Mouse (Mus musculus): Measurements from ENCODE around the gene Clk1. TPM values are rescaled to one million over a fixed set of nuclear protein-coding genes. Genes with fewer than 3 reads are reported as not detected.

Gene Clk1
- polyA plus RNA-seq, 1 experiment, result 787 TPM

- peaks cover 2% of the 10 kb centered on the region; the same call in 1 of the 2 replicates for H3K4me1 ChIP-seq (ENCODE audit: control insufficient read depth, insufficient read depth, low read length)
- whole genome bisulfite sequencing, result 95% methylated on average over 7 of the region's 7 CpGs
- no peak overlapping the region for H3K4me3 ChIP-seq (ENCODE audit: insufficient read depth, low read depth, low read length)
- TF ChIP-seq POLR2A (IDR thresholded peaks at IDR 0.05; ENCODE audit: insufficient read depth, low read depth, low read length), result no peak
- no peak for TF ChIP-seq CTCF (IDR thresholded peaks at IDR 0.05; ENCODE audit: insufficient read depth, low read depth, low read length)
- no peak overlapping the region for H3K27ac ChIP-seq (ENCODE audit: insufficient read depth, low read depth, low read length)
Observed at GRCm38 (mm10) chr1:58447766-58448165, 23.9 kb upstream of the Clk1 start.

DNA sequence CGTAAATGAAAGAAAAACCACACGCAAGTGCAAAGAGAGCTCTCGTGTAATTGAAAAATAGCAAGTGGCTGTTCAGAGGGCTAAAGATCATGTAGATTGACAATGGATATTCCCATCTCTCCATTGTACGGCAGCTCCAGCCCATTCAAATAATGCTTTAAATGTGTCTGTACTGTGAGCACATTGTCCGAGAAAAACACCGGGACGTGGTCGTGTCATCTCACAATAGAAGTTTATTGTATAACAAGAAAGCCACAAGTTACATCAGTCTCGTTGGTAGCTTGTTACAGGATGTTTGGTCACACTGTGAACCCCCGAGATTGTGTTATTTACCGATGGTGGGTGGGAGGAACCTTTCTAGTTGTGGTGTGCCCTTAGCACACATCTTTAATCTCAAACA lies 22.0 kb upstream of the Clk1 start:
- no peak for TF ChIP-seq POLR2A (IDR thresholded peaks at IDR 0.05; ENCODE audit: insufficient read depth, low read depth, low read length)
- no peak for TF ChIP-seq CTCF (IDR thresholded peaks at IDR 0.05; ENCODE audit: insufficient read depth, low read depth, low read length)
- Histone ChIP-seq H3K4me3 (ENCODE audit: insufficient read depth, low read depth, low read length) (peak overlapping the region; percentile 85), H3K4me1 (ENCODE audit: control insufficient read depth, insufficient read depth, low read length) (peaks cover 2% of the 10 kb centered on the region; the same call in 1 of the 2 replicates), H3K27ac (ENCODE audit: insufficient read depth, low read depth, low read length) (peak overlapping the region; percentile 59)
- under 1% methylated on average over 11 of the region's 11 CpGs for WGBS

- WGBS, result under 1% methylated on average over 33 of the region's 33 CpGs
Observed at GRCm38 (mm10) chr1:58445143-58445722, 21.4 kb upstream of the Clk1 start, which contains the start of the genes Nif3l1 and Ppil3. TSS of gene Nif3l1 (plus strand) at chr1:58445151. TSS of gene Ppil3 (minus strand) at chr1:58445486.

DNA sequence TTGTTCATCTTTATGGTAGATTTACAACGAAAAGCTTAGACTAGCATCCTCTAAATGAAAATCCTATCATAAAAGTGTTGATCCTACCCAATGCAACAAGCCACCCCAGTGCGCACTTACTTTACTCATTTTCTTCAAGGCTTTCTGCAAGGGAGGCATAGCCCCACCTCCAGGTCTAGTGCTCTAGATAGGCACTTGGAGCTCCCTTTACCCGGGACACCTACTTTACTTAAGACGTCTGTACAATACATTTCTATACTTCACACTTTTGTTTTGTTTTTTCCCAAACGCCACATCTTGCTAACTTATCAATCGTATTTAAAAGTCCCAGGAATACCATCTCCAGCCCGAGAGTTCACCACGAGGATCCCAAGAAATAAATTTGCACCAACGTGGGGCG lies 20.8 kb upstream of the Clk1 start:
- 9% methylated on average over 10 of the region's 10 CpGs for WGBS
- Histone ChIP-seq H3K4me3 (ENCODE audit: insufficient read depth, low read depth, low read length) (peak overlapping the region; percentile 85), H3K27ac (ENCODE audit: insufficient read depth, low read depth, low read length) (no peak overlapping the region), H3K4me1 (ENCODE audit: control insufficient read depth, insufficient read depth, low read length) (peaks cover 2% of the 10 kb centered on the region; the same call in 1 of the 2 replicates)
- no peak for TF ChIP-seq CTCF (IDR thresholded peaks at IDR 0.05; ENCODE audit: insufficient read depth, low read depth, low read length)
- TF ChIP-seq POLR2A (IDR thresholded peaks at IDR 0.05; ENCODE audit: insufficient read depth, low read depth, low read length), result no peak

More at GRCm38 (mm10) chr1:58445143-58445722, 21.4 kb upstream of the Clk1 start, which contains the start of the genes Nif3l1 and Ppil3:
- TF ChIP-seq CTCF (IDR thresholded peaks at IDR 0.05; ENCODE audit: insufficient read depth, low read depth, low read length) (no peak), POLR2A (IDR thresholded peaks at IDR 0.05; ENCODE audit: insufficient read depth, low read depth, low read length) (no peak)
- H3K4me1 ChIP-seq (ENCODE audit: control insufficient read depth, insufficient read depth, low read length), result peaks cover 2% of the 10 kb centered on the region; the same call in 1 of the 2 replicates
- peak within 1 kb of the TSS; percentile 85 for H3K4me3 ChIP-seq (ENCODE audit: insufficient read depth, low read depth, low read length)
- H3K27ac ChIP-seq (ENCODE audit: insufficient read depth, low read depth, low read length), result peak within 1 kb of the TSS; percentile 84

DNA sequence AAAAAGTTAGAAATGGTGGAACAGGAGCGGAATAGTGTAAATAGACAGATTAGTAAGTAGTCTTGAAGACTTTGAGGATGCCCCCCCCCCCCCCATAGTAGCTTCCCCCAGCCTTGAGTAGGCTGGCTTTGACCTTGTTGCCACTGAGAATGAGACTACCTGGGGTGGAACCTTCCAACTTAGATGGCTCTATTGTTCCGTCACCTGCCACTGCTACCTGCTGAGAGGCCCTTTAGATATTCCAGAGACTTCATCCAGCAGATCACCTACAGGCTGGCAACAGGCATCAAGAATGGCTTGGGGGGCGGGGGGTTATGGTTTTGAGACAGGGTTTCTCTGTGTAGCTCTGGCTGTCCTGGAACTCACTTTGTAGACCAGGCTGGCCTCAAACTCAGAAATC lies 685 bp upstream of the Clk1 start:
- H3K27ac ChIP-seq (ENCODE audit: insufficient read depth, low read depth, low read length), result no peak overlapping the region
- no peak for TF ChIP-seq POLR2A (IDR thresholded peaks at IDR 0.05; ENCODE audit: insufficient read depth, low read depth, low read length)
- TF ChIP-seq CTCF (IDR thresholded peaks at IDR 0.05; ENCODE audit: insufficient read depth, low read depth, low read length), result no peak
- 94% methylated on average over 3 of the region's 3 CpGs for WGBS
- H3K4me1 ChIP-seq (ENCODE audit: control insufficient read depth, insufficient read depth, low read length), result peaks cover 7% of the 10 kb centered on the region
- no peak overlapping the region for H3K4me3 ChIP-seq (ENCODE audit: insufficient read depth, low read depth, low read length)

DNA sequence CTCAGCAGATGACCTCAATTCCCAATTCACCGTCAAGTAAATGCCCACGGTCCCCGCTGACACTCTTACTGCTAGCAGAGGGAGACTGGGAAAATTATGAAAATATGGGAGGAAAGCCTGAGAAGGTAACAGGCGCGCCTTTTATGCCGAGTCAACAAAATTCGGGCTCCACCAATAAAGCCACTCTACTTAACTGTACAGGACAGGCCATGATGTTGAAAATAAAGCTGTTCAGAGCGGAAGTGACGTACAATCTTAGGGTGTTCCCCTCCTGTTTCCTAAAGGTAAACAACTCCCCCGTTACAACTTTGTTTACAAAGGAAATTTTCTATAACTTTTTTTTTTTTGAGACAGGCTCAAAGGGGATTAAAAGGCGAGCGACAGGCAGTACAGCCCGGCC lies 987 bp downstream of the Clk1 start:
- peak overlapping the region; percentile 99 for H3K27ac ChIP-seq (ENCODE audit: insufficient read depth, low read depth, low read length)
- under 1% methylated on average over 13 of the region's 13 CpGs for WGBS
- H3K4me3 ChIP-seq (ENCODE audit: insufficient read depth, low read depth, low read length), result peak overlapping the region; percentile 93
- no peak for TF ChIP-seq CTCF (IDR thresholded peaks at IDR 0.05; ENCODE audit: insufficient read depth, low read depth, low read length)
- no peak for TF ChIP-seq POLR2A (IDR thresholded peaks at IDR 0.05; ENCODE audit: insufficient read depth, low read depth, low read length)
- peaks cover 7% of the 10 kb centered on the region for H3K4me1 ChIP-seq (ENCODE audit: control insufficient read depth, insufficient read depth, low read length)

GRCm38 (mm10) chr1:58420961-58421360 lies 2.9 kb downstream of the Clk1 start:
- Histone ChIP-seq H3K27ac (ENCODE audit: insufficient read depth, low read depth, low read length) (no peak overlapping the region), H3K4me3 (ENCODE audit: insufficient read depth, low read depth, low read length) (no peak overlapping the region), H3K4me1 (ENCODE audit: control insufficient read depth, insufficient read depth, low read length) (peaks cover 7% of the 10 kb centered on the region)
- TF ChIP-seq CTCF (IDR thresholded peaks at IDR 0.05; ENCODE audit: insufficient read depth, low read depth, low read length), result no peak
- no peak for TF ChIP-seq POLR2A (IDR thresholded peaks at IDR 0.05; ENCODE audit: insufficient read depth, low read depth, low read length)
- 20% methylated on average over 7 of the region's 7 CpGs for WGBS

GRCm38 (mm10) chr1:58420032-58420431 lies 3.8 kb downstream of the Clk1 start:
- no peak overlapping the region for H3K4me3 ChIP-seq (ENCODE audit: insufficient read depth, low read depth, low read length)
- no peak for TF ChIP-seq POLR2A (IDR thresholded peaks at IDR 0.05; ENCODE audit: insufficient read depth, low read depth, low read length)
- no peak for TF ChIP-seq CTCF (IDR thresholded peaks at IDR 0.05; ENCODE audit: insufficient read depth, low read depth, low read length)
- peaks cover 7% of the 10 kb centered on the region for H3K4me1 ChIP-seq (ENCODE audit: control insufficient read depth, insufficient read depth, low read length)
- WGBS, result 31% methylated on average over 10 of the region's 10 CpGs
- H3K27ac ChIP-seq (ENCODE audit: insufficient read depth, low read depth, low read length), result no peak overlapping the region

GRCm38 (mm10) chr1:58416048-58416447 lies 7.8 kb downstream of the Clk1 start:
- Histone ChIP-seq H3K4me3 (ENCODE audit: insufficient read depth, low read depth, low read length) (no peak overlapping the region), H3K27ac (ENCODE audit: insufficient read depth, low read depth, low read length) (no peak overlapping the region), H3K4me1 (ENCODE audit: control insufficient read depth, insufficient read depth, low read length) (no peaks in the 10 kb centered on the region; the same call in 1 of the 2 replicates)
- no peak for TF ChIP-seq POLR2A (IDR thresholded peaks at IDR 0.05; ENCODE audit: insufficient read depth, low read depth, low read length)
- TF ChIP-seq CTCF (IDR thresholded peaks at IDR 0.05; ENCODE audit: insufficient read depth, low read depth, low read length), result no peak
- WGBS, result 61% methylated on average over 2 of the region's 2 CpGs

Data from olfactory bulb, adult 2 months (tissue).